20 mouse cellular contexts compared by ENCODE assay signal in genomic region chr19:48009586-48010331, GRCm38 (mm10).
DNase-seq lines count a peak whose midpoint lies in the region; ATAC-seq lines count a peak whose summit lies in the region.
"Had no signal": no experiment of that assay in that cellular context is flagged by ENCODE, and none has a peak within 500 bp of the region (broad histone marks: within the 10 kb centered on the region; RNA-seq: fewer than 3 reads in every experiment).

No protein-coding gene starts in this region.

- no peak overlapping the region for H3K4me3 ChIP-seq in heart, embryonic 12.5 days
- no peak overlapping the region for H3K4me3 ChIP-seq in kidney, embryonic 16.5 days (ENCODE audit: low read length)
- H3K4me3 ChIP-seq in limb, embryonic 10.5 days: no peak overlapping the region
- no peak overlapping the region for H3K4me3 ChIP-seq in limb, embryonic 12.5 days (replicated peaks)
- H3K4me3 ChIP-seq: embryonic facial prominence, embryonic 10.5 days; forebrain, embryonic 13.5 days; hindbrain, embryonic 13.5 days; intestine, embryonic 15.5 days had no signal

- H3K4me2 ChIP-seq in heart, embryonic 12.5 days: peak overlapping the region; percentile 35
- no peak overlapping the region for H3K4me2 ChIP-seq in kidney, embryonic 16.5 days (replicated peaks; ENCODE audit: low read depth, low read length)
- H3K4me2 ChIP-seq in limb, embryonic 12.5 days: no peak overlapping the region
- H3K4me2 ChIP-seq: forebrain, embryonic 13.5 days; hindbrain, embryonic 13.5 days; intestine, embryonic 15.5 days had no signal

- H3K27ac ChIP-seq in heart, embryonic 12.5 days (ENCODE audit: poor library complexity, severe bottlenecking): no peak overlapping the region
- no peak overlapping the region for H3K27ac ChIP-seq in kidney, embryonic 16.5 days (ENCODE audit: low read length)
- H3K27ac ChIP-seq in limb, embryonic 10.5 days: 0 out of 2 replicates have a peak overlapping the region, but pooled peaks have one; percentile 21
- H3K27ac ChIP-seq in limb, embryonic 12.5 days: peak overlapping the region; percentile 68
- H3K27ac ChIP-seq: embryonic facial prominence, embryonic 10.5 days; forebrain, embryonic 13.5 days; hindbrain, embryonic 13.5 days; intestine, embryonic 15.5 days had no signal

- H3K9ac ChIP-seq in heart, embryonic 12.5 days: no peak overlapping the region
- H3K9ac ChIP-seq in kidney, embryonic 16.5 days (replicated peaks; ENCODE audit: low read length): no peak overlapping the region
- H3K9ac ChIP-seq in limb, embryonic 12.5 days (replicated peaks): no peak overlapping the region
- H3K9ac ChIP-seq: forebrain, embryonic 13.5 days; forebrain, postnatal 0 days; hindbrain, embryonic 13.5 days; intestine, embryonic 15.5 days had no signal

- H3K27me3 ChIP-seq in heart, embryonic 12.5 days (replicated peaks): peaks cover 18% of the 10 kb centered on the region
- no peaks in the 10 kb centered on the region for H3K27me3 ChIP-seq in kidney, embryonic 16.5 days (ENCODE audit: insufficient read depth, low read length)
- H3K27me3 ChIP-seq in limb, embryonic 10.5 days (ENCODE audit: low read depth, poor library complexity, severe bottlenecking): no peaks in the 10 kb centered on the region
- H3K27me3 ChIP-seq in limb, embryonic 12.5 days: peaks cover 3% of the 10 kb centered on the region
- H3K27me3 ChIP-seq: CH12.LX; forebrain, embryonic 13.5 days; hindbrain, embryonic 13.5 days; intestine, embryonic 15.5 days had no signal

- ATAC-seq in heart, embryonic 12.5 days (ENCODE audit: insufficient number of reproducible peaks, low FRiP score): no peak; the same call in 1 of the 2 replicates
- ATAC-seq in kidney, embryonic 16.5 days (ENCODE audit: low FRiP score, low TSS enrichment): 0 out of 2 replicates have a peak, but pooled peaks have one; percentile 54
- ATAC-seq in limb, embryonic 12.5 days (ENCODE audit: insufficient number of reproducible peaks, insufficient read depth, low FRiP score, low TSS enrichment, low read depth): 0 out of 2 replicates have a peak, but pooled peaks have one; percentile 72
- ATAC-seq: activated CD4-positive, CD25-positive, alpha-beta regulatory T cell, adult 4 months; forebrain, embryonic 13.5 days; forebrain, postnatal 0 days; intestine, embryonic 15.5 days; Patski had no signal

- no peak for DNase-seq in heart, adult 8-10 months (ENCODE audit: low spot score)
- DNase-seq in kidney, adult 11 months: no peak
- DNase-seq in limb, embryonic 10.5 days (ENCODE audit: low spot score): no peak
- DNase-seq in adrenal gland, adult (ENCODE audit: inconsistent age in 2 of 2, low spot score in 1 of 2): no peak
- DNase-seq: adrenal gland, adult 2 months; adrenal gland, postnatal 25 days; cerebellum, adult 2 months; cerebellum, postnatal 10 days; forebrain, postnatal 0 days; gastrocnemius, postnatal 14 days had no signal

- WGBS in heart, embryonic 12.5 days: 61% methylated on average over 15 of the region's 15 CpGs
- WGBS in kidney, embryonic 16.5 days: 69% methylated on average over 15 of the region's 15 CpGs
- WGBS in limb, embryonic 10.5 days: 89% methylated on average over 15 of the region's 15 CpGs
- WGBS in limb, embryonic 12.5 days: 64% methylated on average over 15 of the region's 15 CpGs

- no peaks in the 10 kb centered on the region for H3K36me3 ChIP-seq in heart, embryonic 12.5 days
- no peaks in the 10 kb centered on the region for H3K36me3 ChIP-seq in kidney, embryonic 16.5 days (ENCODE audit: insufficient read depth, low read length)
- no peaks in the 10 kb centered on the region for H3K36me3 ChIP-seq in limb, embryonic 10.5 days
- H3K36me3 ChIP-seq in limb, embryonic 12.5 days: no peaks in the 10 kb centered on the region
- H3K36me3 ChIP-seq: embryonic facial prominence, embryonic 10.5 days; hindbrain, embryonic 13.5 days; intestine, embryonic 15.5 days had no signal

- H3K9me3 ChIP-seq in heart, embryonic 12.5 days (replicated peaks): no peaks in the 10 kb centered on the region
- no peaks in the 10 kb centered on the region for H3K9me3 ChIP-seq in kidney, embryonic 16.5 days (ENCODE audit: low read length)
- no peaks in the 10 kb centered on the region for H3K9me3 ChIP-seq in limb, embryonic 10.5 days (replicated peaks)
- no peaks in the 10 kb centered on the region for H3K9me3 ChIP-seq in limb, embryonic 12.5 days
- H3K9me3 ChIP-seq: embryonic facial prominence, embryonic 10.5 days; forebrain, embryonic 13.5 days; hindbrain, embryonic 13.5 days; intestine, embryonic 15.5 days had no signal

- H3K4me1 ChIP-seq in heart, embryonic 12.5 days (replicated peaks): no peaks in the 10 kb centered on the region
- peaks cover 12% of the 10 kb centered on the region for H3K4me1 ChIP-seq in kidney, embryonic 16.5 days (ENCODE audit: insufficient read depth, low read length)
- H3K4me1 ChIP-seq in limb, embryonic 10.5 days: peaks cover 16% of the 10 kb centered on the region
- H3K4me1 ChIP-seq in limb, embryonic 12.5 days (replicated peaks): peaks cover 15% of the 10 kb centered on the region
- H3K4me1 ChIP-seq: forebrain, embryonic 13.5 days; hindbrain, embryonic 13.5 days; intestine, embryonic 15.5 days had no signal

Comparison
In these comparisons a context has a peak if more than half of its experiments do, and no peak if none do; other contexts are left out.
1. H3K27ac ChIP-seq: peak in limb, embryonic 10.5 days (single experiment) and limb, embryonic 12.5 days (single experiment); none in heart, embryonic 12.5 days (single experiment) and kidney, embryonic 16.5 days (single experiment).